Mouse (Mus musculus) liver, embryonic 14.5 days (tissue): ENCODE results near the gene Ttll11.

ENCODE experiments used
- CTCF ChIP-seq: IDR thresholded peaks from 2 replicates; pipeline ENCODE4 v1.5.1; 2016; ENCODE audit warnings: antibody characterized with exemption, low read depth, control low read depth
- EP300 ChIP-seq: IDR thresholded peaks from 2 replicates; pipeline ENCODE4 v1.6.1; 2016; ENCODE audit warnings: antibody characterized with exemption, low read depth

GRCm38 (mm10) chr2:35880362-35880761 is 99.4 kb downstream of the Ttll11 start:
- TF ChIP-seq CTCF: no peak
- TF ChIP-seq EP300: no peak
